Mouse (Mus musculus) olfactory bulb, adult 2 months (tissue): ENCODE data around the gene Oaz1. TPM values are rescaled to one million over a fixed set of nuclear protein-coding genes. Genes with fewer than 3 reads are reported as not detected.

Experiments
- H3K27ac ChIP-seq: fragments of 200-500 bp; 2 replicates; pipeline ENCODE4 v1.5.1; 2012; ENCODE audit warnings: low read depth, low read length; ENCODE audit not compliant: insufficient read depth
- H3K4me1 ChIP-seq: fragments of 200-500 bp; 2 replicates; pipeline ENCODE4 v1.6.1; 2012; ENCODE audit warnings: low read length; ENCODE audit not compliant: control insufficient read depth, insufficient read depth
- H3K4me3 ChIP-seq: fragments of 200-500 bp; 2 replicates; pipeline ENCODE4 v1.5.1; 2012; ENCODE audit warnings: mild to moderate bottlenecking, low read depth, low read length, moderate library complexity; ENCODE audit not compliant: insufficient read depth
- CTCF ChIP-seq: fragments of 200-500 bp; IDR thresholded peaks from 2 replicates; pipeline ENCODE4 v1.5.1; 2012; ENCODE audit warnings: low read depth, mild to moderate bottlenecking, low read length, moderate library complexity; ENCODE audit not compliant: insufficient read depth
- POLR2A ChIP-seq: fragments of 200-500 bp; IDR thresholded peaks from 2 replicates; pipeline ENCODE4 v1.6.1; 2012; ENCODE audit warnings: mild to moderate bottlenecking, low read depth, low read length, moderate library complexity; ENCODE audit not compliant: insufficient read depth
- WGBS: fragments of 180-500 bp; shearing (Covaris S2); methylation state at CpG from one replicate; pipeline ENCODE4 v1.1.7; 2018; 5-methylcytosine and 5-hydroxymethylcytosine counted together
- polyA plus RNA-seq: library from polyadenylated mRNA; stranded (reverse); fragments of >200 nt; gene quantifications from 2 replicates; pipeline ENCODE4 v1.2.4, GENCODE M21; 2012; ENCODE audit warnings: low replicate concordance; ENCODE audit not compliant: missing spikeins, insufficient read depth, insufficient read length

The Oaz1 gene
- polyA plus RNA-seq, 1 experiment = 801 TPM

DNA sequence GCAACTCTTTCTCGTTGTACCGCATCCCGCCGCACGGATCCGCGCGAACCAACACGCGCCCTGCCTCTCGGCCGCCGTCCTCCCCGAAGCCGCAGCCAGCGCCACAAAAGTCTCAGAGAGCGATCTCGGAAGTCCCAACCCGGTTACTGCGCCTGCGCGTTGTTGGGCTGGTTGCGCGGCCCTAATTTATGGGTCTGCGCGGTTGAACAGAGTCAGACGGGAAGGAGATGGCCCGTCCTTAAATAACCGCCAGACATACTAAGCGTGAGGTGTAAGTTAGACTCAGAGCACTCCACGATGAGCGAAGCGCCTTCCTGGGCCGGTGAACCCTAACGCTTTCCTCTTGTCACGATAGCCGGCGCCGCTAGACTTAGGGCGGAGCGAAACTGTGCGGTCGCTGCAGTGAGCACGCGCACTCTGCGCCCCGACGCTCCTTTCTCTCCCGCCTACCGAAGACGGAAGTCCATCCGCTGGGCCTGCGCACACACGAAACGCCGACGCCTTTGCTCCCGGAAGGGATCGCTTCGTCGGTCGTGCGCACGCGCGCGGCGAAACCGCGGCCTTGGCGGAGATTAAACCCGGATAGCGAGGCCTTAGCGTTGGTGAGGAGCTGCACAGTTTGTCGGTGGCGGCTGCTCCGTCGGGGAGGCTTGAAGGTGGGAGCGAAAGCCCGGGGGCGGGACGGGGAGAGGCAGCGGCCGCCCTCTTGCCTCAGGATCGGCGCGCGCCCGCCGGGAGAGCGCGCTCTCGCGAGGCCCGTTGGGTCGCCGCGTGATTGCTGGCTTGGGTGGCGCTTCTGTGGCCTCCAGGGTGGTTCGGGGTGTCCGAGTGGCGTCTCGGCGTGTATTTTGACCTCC, 28.1 kb upstream of the Oaz1 start, which contains the start of the genes Sf3a2 and Plekhj1:
Sf3a2 (plus strand) TSS at position 49 of the 857 bp plus-strand sequence.
Plekhj1 (minus strand) TSS at position 477 of the 857 bp plus-strand sequence.
- under 1% methylated on average over 102 of the region's 104 CpGs for WGBS
- Histone ChIP-seq H3K27ac (peak within 1 kb of the TSS; percentile 99), H3K4me3 (peak within 1 kb of the TSS; percentile 87), H3K4me1 (peaks cover 17% of the 10 kb centered on the region; the same call in 1 of the 2 replicates)
- TF ChIP-seq POLR2A (peak; percentile 86), CTCF (no peak)

GRCm38 (mm10) chr10:80799070-80799566, 27.3 kb upstream of the Oaz1 start:
- peaks cover 17% of the 10 kb centered on the region; the same call in 1 of the 2 replicates for H3K4me1 ChIP-seq
- WGBS = under 1% methylated on average over 18 of the region's 18 CpGs
- TF ChIP-seq POLR2A = no peak
- no peak for TF ChIP-seq CTCF
- H3K4me3 ChIP-seq = peak overlapping the region; percentile 87
- peak overlapping the region; percentile 79; the same call in 1 of the 2 replicates for H3K27ac ChIP-seq

- no peak for TF ChIP-seq CTCF
- TF ChIP-seq POLR2A = no peak
- 90% methylated on average over 10 of the region's 10 CpGs for WGBS
- H3K27ac ChIP-seq = no peak overlapping the region
- H3K4me3 ChIP-seq = no peak overlapping the region
- H3K4me1 ChIP-seq = peaks cover 27% of the 10 kb centered on the region
These were observed 24.1 kb upstream of the Oaz1 start for GRCm38 (mm10) chr10:80802204-80802912.

GRCm38 (mm10) chr10:80802996-80803395, 23.5 kb upstream of the Oaz1 start:
- Histone ChIP-seq H3K27ac (no peak overlapping the region), H3K4me1 (peaks cover 32% of the 10 kb centered on the region), H3K4me3 (no peak overlapping the region)
- WGBS = 71% methylated on average over 3 of the region's 3 CpGs
- TF ChIP-seq CTCF (no peak), POLR2A (no peak)

GRCm38 (mm10) chr10:80804340-80804739, 22.1 kb upstream of the Oaz1 start:
- 92% methylated on average over 2 of the region's 2 CpGs for WGBS
- Histone ChIP-seq H3K27ac (no peak overlapping the region), H3K4me3 (no peak overlapping the region), H3K4me1 (peaks cover 45% of the 10 kb centered on the region)
- TF ChIP-seq CTCF (no peak), POLR2A (no peak)

DNA sequence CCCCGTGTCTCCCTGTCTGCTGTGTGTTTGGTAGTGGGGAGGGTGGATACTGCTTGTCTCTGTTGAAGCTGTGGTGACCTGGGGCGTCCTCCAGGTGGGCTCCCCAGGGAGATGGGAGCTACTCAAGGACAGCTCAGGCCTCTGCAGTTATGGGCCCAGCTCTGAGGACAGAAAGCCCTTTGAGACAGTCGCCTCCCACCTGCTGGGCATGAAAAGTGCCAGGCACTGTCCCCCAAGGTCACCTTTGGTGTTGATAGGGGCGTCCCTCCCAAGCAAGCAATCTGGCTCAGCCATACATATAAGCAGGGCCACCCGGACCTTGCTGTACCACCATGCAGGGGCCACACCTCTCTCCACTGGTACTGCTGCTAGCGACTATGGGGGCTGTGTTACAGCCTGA, 21.5 kb upstream of the Oaz1 start, which contains the start of gene Amh:
Amh (plus strand) TSS at position 328 of the 400 bp plus-strand sequence.
- peaks cover 43% of the 10 kb centered on the region for H3K4me1 ChIP-seq
- TF ChIP-seq CTCF (no peak), POLR2A (no peak)
- WGBS = 75% methylated on average over 6 of the region's 6 CpGs
- no peak within 1 kb of the TSS for H3K27ac ChIP-seq
- H3K4me3 ChIP-seq = no peak within 1 kb of the TSS

DNA sequence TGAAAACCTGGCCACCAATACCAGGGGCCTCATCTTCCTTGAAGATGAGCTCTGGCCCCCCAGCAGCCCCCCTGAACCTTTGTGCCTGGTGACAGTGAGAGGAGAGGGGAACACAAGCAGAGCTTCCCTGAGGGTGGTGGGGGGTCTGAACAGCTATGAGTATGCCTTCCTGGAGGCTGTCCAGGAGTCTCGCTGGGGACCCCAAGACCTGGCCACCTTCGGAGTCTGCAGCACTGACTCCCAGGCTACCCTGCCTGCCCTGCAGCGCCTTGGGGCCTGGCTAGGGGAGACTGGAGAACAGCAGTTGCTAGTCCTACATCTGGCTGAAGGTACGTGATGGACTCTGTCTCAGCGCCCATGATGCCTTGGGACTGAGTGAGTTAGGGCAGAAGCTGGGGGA, 21.1 kb upstream of the Oaz1 start:
- TF ChIP-seq CTCF = no peak
- TF ChIP-seq POLR2A = no peak
- Histone ChIP-seq H3K4me3 (no peak overlapping the region), H3K27ac (no peak overlapping the region), H3K4me1 (peaks cover 44% of the 10 kb centered on the region)
- WGBS = 83% methylated on average over 5 of the region's 5 CpGs

- WGBS = 14% methylated on average over 3 of the region's 3 CpGs
- Histone ChIP-seq H3K4me1 (peaks cover 47% of the 10 kb centered on the region), H3K27ac (no peak overlapping the region), H3K4me3 (no peak overlapping the region)
- TF ChIP-seq POLR2A (no peak), CTCF (peak; percentile 80; the same call in 1 of the 2 replicates)
These were observed 20.5 kb upstream of the Oaz1 start for GRCm38 (mm10) chr10:80805925-80806324.
